Mouse (Mus musculus): ENCODE measurements around the gene Hoxb5.

The Hoxb5 gene

DNA sequence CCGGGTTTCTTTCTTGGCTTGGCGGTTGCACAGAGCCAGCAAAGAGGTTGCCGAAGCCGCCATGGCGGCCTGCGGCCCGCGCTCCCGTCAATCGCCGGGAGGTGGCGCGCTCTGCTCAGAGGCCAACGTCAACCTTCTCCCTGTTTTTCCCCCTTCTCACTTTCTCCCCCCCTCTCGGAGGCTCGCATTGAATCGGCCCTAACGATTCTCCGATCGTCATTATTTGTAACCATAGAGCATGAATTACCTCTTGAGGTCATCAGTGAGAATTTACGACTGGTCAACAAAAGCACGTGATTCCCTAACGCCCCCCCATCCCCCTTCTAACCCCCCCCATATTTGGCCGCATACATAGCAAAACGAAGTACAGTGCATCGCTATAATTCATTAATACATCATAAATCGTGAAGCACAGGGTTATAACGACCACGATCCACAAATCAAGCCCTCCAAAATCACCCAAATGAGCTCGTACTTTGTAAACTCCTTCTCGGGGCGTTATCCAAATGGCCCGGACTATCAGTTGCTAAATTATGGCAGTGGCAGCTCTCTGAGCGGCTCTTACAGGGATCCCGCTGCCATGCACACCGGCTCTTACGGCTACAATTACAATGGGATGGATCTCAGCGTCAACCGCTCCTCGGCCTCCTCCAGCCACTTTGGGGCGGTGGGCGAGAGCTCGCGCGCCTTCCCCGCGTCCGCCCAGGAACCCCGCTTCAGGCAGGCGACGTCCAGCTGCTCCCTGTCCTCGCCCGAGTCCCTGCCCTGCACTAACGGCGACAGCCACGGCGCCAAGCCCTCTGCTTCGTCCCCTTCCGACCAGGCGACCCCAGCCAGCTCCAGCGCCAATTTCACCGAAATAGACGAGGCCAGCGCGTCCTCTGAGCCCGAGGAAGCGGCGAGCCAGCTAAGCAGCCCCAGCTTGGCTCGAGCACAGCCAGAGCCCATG, at the start of gene Hoxb5:
Hoxb5 (plus strand) TSS at position 186 of the 949 bp plus-strand sequence.
- peak; percentile 19 for DNase-seq (ENCODE audit: low read depth)

DNA sequence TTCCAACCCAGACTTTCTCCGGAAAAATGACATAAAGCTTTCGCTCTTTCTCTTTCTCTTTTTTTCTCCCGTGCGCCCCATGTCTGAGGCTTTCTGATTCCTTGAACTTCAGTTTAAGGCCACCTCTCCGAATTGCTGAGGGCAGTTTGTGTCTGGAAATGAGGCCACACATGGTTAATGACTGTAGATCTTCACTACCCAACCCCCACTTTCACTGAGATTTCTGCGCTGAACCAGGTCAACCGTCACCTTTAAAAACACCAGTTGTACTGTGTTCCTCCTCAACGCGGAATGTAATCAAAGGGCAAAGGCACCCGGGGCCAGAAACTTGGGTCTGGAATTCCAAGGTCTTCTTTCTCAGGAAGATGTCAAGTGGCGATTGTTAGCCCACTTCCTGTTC, 48.9 kb upstream of the Hoxb5 start:
- DNase-seq (ENCODE audit: low read depth), result no peak

DNA sequence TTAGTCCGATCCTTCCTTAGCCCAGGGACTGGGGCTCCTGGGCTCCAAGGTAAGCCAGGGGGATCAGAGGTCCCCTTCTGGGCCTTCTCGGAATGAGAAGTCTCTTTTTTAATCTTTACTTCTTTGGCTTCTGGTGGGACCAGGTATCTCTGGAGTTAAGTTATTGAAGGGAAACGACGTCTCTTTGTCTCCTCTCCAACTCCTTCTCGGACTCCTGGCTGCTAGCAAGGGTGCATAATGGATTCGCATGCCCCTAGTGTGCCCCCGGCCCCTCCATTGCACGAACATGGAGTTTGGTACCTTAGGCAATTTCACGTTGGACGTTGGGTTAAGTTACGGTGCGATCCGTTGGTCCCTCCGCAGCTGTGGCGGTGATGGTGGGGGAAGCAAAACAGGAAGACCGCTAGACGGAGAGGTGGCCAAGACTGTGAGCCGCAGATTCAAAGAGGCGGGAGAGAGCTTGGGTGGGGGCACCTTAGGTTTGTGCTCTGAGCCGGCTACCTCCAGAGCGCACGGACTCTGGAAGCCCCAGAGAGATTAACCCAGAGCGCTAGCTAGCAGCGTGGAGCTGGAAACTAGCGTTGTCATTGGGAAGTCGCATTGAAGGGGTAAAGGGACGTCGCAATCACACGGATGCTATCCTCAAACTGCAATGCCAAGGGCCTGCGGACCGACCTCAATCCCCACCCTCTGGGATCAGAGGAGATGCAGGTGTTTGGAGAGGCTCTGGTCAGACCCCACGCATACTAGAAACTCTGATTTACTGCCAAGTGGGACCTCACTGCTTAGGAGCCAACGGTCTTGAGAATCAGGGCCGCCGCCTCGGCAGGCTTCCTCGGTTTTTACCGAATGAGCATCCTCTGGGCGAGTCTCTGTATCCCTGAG, 47.8 kb upstream of the Hoxb5 start:
- DNase-seq (ENCODE audit: low read depth), result no peak

DNA sequence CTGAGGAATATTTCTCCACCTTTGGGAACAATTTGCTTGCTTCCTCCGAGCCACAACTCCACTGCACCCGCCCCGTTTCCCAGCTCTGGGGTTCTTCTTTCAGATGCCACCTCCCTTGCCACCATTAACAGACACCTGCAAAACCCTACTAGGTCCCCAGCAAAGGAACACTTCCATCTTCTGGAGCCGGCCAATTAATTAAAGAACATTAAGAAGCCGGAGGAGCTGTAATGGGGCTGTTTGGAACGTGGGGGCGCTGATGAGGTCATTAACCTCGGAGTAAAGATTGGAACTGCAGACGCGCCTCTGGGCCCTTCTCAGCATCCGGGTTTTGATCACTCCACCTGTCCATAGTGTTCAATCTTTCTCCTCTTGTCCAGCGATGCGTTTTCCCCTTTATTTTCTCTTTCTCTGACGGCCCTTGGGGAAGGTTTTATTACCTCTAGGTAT, 47.1 kb upstream of the Hoxb5 start:
- DNase-seq (ENCODE audit: low read depth), result no peak

DNA sequence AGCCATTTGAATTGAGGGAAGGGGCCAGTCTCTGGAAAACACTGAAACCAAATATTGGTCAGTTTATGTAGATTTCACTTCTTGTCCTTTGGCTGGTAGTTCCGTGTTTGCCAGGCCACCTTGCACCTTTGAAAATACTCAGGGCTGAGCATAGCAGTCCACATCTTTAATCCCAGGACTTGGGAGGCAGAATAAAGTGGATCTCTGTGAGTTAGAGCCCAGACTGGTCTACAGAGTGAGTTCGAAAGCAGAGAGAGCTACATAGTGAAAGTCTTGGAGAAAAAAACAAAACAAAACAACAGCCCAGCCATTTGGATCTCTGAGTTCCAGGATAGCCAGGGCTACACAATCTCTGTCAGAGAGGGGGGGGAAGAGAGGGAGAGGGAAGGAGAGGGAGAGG, 46.0 kb upstream of the Hoxb5 start:
- DNase-seq (ENCODE audit: low read depth), result no peak

DNA sequence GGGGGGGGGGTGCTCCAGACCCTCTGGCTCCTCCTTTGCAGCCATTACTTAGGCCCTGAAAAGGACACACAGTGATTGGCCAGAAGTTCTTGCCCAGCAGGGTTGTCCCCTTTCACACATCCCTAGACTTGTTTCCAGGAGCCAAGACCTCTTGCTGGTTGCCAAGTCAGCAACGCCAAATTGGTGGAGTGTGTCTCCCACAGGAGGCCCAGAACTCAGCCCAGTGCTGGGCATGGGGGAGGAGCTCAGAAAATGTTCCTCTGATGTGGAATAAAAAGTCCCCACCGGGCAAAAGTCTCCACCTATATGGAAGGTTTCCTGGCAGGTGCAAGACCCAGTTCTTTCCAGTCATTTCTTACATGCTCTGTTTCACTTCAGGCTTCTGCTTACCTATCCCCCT, 44.1 kb upstream of the Hoxb5 start:
- DNase-seq (ENCODE audit: low read depth), result no peak

DNA sequence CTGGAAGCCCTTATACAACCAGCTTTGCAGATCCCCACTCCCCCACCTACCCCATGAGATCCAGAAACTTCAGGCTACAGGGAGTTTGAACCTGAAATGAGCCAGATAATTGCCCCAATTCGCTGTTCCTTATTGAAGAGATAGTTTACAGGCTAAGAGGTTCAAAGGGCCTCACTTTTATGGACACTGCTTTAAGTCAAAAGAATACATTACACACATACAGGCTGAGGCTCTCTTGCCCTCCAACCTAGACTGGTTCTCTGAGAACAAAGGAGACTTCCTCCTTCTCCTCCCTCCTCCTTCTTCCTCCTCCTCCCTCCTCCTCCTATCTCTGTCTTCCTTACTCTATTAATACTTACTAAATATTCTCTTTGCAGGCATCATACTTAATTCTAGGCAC, 43.6 kb upstream of the Hoxb5 start:
- DNase-seq (ENCODE audit: low read depth), result no peak

DNA sequence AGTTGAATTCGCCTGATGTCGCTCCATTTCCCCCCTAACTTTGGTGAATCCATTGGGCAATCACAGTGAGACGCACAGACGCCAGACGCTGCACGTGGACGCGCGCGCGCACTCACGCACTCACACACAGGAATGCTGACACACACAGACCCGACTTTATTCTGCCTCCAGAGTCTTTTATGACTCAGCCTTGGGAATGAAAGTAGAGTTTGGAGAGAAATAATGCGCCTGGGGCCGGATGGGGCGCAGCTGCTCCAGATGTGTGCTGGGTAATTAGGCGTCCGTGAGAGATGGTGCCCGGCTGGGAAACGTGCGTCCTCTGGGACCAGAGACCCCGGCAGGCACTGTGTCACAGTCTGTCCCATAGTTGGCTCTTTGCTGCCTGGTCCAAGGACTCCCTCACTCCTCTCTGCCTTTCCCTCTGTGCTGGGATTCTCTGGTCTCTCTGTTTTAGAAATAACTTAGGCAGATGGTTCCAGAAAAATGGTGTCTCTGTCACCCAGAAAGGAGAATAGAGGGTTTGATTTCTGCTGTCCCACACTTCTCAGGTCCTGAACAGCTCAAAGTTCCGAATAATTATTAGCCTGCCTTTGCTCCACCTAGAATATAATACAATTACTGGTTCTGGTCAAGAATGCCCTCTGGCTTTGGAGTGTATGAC, 42.7 kb upstream of the Hoxb5 start:
- DNase-seq (ENCODE audit: low read depth), result no peak

DNA sequence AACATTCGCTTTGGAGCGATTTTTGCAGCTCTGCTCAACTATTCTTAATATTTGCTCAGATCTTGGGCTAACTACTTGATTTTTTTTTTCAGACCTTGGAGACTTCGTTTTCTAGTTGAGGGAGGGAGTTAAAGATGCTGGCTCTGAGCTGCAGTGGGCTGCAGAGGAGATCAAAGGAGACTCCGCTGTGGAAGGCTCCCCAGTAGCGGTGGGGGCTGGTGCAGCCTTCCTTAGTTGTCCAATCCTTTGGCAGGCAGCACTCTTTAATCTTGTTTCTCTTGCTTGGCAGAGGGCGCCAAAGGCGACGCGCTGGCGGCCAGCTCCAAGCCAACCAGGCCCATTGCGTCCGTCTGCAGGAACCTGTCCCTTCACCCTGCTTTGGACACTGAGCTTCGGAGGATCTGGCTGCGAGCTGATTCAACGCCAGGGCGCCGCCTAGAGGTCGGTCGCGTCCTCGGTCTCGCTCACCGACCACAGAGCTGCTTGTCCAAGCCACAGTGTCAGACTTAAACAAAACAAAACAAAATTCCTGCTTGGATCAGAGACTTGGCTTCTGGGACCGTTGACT, 41.7 kb upstream of the Hoxb5 start:
- no peak for DNase-seq (ENCODE audit: low read depth)

DNA sequence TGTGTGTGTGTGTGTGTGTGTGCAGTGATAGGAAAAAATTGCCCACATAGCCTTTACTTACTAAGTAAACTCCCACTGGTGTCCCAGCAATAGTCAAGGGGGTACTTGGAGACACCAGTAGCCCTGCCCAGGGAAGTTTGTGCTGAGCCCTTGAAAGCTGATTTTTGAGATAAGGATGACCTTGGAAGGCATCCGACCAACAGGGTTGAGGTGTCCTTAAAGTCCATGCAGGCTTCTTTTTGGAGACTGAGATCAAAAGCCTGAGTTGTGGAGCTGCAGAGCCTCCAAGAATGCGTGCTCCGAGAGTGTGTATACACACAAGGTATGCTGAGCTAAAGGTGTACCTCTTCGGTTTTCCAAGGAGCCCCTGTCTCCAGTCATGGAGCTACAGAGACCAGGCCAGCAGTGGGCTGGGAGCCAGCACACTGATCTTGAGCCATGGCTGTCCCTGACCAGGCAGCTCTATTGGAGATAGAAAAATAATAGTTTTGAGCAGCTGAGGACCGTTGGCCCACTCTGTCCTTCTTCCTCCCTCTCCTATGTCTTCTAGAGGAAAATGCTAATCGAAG, 40.8 kb upstream of the Hoxb5 start:
- DNase-seq (ENCODE audit: low read depth), result no peak

DNA sequence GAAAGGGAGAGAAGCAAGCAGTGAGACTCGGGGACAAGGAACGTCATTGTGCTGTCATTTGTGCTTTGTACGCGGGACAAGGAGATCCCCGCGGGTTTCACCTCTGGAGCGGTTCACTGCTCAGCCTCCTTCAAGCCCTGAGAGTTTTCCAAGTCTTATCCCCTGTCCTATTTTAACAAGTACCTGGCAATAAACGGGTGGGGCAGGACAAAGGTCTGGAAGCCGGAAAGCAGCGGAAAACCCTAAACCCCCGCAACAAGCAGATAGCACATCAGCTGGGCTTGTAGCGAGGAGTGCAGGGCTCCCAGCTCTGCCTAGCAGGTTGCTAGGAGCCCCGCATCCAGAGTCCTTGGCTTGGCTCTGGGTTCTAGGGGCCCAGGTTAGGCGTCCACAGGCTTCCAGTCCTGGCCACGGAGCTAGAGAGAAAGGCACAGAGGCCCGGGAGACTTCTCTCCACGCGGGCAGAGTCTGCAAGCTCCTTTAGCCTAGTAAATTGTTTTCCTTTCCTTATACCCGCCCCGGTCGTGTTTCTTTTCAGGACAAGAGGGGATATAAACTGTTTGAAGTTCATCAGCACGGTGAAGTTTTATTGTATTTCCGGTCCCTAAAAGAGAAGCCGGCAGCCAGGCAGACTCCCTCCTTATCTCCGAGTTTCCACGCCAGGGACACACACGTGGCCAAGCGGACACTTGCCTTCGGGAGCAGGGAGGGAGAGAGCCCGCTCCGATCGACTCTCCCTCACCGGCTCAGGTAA, 39.3 kb upstream of the Hoxb5 start:
- DNase-seq (ENCODE audit: low read depth), result no peak

DNA sequence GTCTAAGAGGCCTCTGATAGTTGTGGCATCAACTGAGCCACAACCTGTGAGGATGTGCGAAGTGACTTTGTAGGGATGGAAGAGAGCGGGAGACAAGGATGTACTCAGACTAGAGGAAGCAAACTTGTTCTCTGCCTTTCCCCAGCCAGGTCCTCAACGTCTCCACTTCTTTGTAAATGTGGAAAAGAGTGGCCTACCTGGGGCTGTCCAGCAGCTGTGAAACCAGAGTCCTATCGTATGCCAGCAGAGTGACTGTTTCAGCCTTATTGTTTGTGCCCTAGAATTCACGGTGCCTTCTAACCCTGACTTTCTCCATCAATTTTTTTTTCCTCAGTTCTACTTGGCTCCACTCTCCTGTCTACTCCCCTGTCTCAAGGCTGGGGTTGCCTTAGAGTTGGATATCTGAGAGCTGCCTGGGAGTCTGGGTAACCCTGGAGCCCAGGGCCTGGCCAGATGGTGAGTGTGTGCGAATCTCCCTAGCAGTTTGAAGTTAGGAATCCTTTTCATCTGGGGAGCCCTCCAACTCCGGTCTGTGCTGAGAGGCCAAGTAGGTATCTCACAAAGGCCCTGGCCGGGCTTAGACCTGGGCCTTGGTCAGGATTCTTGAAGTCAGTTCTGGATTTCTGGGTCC, 38.6 kb upstream of the Hoxb5 start:
- no peak for DNase-seq (ENCODE audit: low read depth)

DNA sequence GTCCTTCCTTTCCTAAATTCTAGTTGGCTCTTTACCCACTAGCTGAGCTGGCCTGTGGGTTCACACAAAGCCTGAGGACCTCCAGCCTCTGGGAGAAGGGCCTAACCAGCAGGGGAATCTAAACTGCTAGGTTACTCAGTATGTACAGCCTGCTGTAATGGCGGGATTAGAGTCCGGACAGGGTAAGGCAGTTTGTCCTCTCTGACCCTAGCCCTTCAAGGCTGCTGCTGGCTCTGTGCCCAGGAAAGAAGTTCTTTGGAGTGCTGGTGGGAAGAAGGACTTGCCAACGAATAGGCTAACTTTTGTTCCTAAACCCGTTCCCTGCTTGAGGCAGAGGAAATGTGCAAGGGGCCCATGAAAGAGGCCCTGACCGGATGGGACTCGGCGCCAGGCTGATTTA, 37.2 kb upstream of the Hoxb5 start:
- DNase-seq (ENCODE audit: low read depth), result no peak

DNA sequence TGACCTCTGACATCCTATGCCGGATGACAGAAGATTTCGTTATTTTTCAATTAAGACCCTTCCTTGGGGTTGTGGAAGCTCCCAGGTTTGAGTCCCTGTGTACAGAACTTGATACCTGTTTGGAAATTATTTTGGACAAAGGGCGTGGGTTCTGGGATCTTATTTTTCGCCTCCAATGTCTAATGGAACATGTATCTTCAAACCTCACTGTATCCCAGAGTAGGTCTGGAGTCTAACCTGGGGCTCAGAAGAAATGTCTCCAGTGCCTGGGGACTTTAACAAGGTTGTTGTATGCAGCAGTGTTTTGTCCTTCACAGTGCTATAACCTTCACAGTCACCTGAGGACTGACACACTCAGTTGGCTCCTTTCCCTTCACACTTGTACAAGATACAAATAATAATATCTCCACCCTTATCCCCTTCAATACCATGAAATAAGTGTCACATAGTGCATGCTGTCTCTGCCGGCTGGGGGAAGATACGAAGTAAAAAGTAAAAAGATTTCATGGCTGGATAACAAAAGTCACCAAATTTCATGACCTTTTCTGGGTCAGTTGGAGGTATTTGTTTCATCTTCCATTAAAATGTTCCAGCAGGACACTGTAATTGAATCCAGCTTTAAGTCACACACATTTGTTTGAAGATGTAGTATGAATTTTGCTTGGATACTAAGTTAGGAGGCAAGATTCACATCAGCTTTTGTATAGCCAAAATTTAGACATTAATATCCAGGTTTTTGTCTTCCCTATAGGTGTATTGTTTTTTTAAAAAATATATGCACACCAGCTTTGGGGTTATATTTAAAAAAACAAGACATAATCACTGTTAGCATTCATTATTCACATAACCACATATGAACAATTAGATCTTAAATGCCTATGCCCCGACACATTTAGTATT, 35.9 kb upstream of the Hoxb5 start:
- no peak for DNase-seq (ENCODE audit: low read depth)

DNA sequence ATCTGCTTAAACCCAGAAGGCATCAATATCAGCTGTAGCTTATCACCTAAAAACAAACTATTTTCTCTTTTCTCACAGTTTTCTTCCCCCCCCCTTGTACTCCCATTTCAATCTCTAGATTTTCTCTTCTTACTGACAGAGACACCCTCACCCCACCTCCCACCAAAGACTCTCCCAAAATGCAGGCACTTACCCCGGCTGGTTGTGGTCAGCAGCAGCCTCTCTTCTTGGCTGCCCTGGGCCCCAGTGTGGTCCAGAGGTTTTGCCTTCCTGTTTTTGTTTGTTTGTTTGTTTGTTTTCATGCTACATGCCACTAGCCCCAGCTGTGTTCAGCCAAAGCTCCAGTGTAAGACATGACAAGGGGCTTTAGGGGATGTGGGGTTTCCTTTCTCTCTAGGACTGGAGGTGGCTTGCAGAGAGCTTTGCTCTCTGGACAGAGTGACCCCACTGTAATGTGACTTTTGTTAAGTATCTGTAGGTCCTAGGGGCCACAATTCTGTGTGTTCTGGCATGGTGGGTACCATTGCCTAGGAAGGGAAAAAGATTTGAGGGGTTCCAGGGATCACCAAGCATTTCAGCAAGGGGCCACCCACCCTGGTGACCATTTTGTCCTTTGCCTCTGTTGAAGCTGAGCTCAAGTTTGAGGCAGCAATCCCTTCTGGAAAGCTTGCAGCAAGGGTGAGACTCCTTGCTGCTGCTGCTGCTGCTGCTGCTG, 34.9 kb upstream of the Hoxb5 start:
- DNase-seq (ENCODE audit: low read depth), result no peak

DNA sequence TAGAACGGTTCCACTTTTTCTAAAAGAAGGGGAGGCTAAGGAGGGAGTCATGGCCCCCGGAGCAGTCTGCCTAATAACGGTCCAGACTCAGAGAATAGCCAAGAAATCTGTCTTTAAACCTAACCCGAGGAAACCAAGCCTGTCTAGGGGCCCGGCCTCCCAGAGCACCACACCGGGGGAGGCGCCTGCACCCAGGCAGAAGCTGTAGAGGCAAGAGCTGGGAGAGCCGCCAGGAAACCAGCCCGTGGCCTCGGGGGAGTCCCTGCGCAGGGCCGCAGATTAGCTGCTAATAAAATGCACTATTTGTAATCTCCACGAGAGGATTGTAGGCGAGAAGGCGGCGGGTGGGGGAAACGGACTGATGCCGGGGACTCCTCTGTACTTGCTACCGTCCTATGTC, 33.3 kb upstream of the Hoxb5 start:
- no peak for DNase-seq (ENCODE audit: low read depth)

DNA sequence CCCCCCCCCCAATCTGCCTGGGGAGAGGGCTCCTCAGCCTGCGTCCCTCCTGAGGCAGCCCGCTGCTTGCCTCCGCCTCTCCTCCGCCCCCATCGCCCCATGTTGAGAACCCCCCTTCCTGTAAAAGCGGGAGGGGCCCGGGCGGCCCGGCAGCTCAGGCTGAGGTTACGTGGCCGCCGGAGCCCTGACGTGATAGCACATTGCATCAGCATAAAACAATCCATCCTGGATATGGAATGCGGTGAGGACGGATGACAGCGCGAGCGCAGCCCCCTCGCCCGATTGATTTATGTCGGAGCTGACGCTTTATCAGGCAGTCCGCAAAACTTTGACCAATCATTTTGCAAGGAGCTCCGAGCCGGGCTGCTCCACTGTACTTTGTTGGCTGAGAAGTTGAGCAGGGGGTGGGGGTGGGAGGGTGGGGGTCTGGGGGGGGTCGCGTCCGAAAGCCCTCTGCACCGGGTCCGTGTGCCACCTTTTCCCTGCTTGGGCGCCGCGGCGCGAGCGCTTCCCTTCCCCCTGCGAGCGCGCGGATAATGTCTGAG, 32.1 kb upstream of the Hoxb5 start, which contains the start of gene Hoxb9:
Hoxb9 (plus strand) TSS at position 462 of the 545 bp plus-strand sequence.
- DNase-seq (ENCODE audit: low read depth), result no peak

DNA sequence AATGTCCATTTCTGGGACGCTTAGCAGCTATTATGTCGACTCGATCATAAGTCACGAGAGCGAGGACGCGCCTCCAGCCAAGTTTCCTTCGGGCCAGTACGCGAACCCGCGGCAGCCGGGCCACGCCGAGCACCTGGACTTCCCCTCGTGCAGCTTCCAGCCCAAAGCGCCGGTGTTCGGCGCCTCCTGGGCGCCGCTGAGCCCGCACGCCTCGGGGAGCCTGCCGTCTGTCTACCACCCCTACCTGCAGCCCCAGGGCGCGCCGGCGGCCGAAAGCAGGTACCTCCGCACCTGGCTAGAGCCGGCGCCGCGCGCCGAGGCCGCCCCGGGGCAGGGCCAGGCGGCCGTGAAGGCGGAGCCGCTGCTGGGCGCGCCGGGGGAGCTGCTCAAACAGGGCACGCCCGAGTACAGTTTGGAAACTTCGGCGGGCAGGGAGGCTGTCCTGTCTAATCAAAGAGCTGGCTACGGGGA, 31.6 kb upstream of the Hoxb5 start:
- no peak for DNase-seq (ENCODE audit: low read depth)

Data from c-Kit-positive CD71-positive TER-119-negative erythroid progenitor cells, embryonic 14.5 days (primary cell).